Mouse (Mus musculus): ENCODE measurements around the gene Chrm1.
"Not testable (repeated sequence)": the region's sequence is repeated elsewhere in the genome, so short reads cannot be mapped to it uniquely, and the experiment has no call there.

The Chrm1 gene

DNA sequence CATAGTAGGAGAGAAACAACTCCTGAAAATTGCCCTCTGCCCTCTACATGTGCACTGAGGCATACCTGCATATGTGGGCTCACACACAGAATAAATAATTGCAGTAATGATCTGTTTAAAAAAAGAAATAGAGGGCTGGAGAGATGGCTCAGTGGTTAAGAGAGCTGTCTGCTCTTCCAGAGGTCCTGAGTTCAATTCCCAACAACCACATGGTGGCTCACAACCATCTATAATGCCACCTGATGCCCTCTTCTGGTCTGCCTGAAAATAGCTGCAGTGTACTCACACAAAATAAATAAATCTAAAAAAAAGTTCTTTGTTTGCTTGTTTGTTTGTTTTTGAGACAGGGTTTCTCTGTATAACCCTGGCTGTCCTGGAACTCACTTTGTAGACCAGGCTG, 55.4 kb downstream of the Chrm1 start:
- not testable (repeated sequence) for DNase-seq

DNA sequence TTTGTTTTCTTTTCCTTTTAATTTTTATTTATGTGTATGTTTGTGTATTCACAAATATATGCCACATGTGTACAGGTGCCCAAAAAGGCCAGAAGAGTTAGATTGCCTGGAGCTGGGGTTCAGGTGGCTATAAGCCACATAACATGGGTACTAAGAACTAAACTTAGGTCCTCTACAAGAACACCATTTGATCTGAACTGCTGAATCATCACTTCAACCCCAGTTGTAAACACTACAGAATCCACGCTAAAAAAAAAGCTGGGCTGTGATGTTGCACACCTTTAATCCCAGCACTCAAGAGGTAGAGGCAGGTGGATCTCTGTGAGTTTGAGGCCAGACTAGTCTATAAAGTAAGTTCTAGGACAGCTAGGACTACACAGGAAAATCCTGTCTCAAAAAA, 57.8 kb downstream of the Chrm1 start:
- DNase-seq, result no peak

DNA sequence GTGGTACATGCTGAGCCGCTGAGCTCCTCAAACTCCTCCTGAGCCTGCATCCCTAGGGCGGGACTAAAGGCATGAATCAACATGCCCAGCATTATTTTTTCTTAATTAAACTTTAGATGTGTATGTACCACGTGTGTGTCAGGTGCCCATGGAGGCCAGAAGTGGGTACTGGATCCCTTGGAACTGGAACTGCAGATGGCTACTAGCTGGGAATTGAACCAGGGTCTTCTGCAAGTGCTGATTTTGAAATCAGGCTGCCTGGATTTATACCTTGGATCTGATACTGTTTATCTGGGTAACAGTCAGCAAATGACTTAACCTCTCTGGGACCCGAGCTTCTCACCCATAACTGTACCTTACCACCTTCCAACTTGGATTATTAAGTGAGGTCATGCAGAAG, 58.4 kb downstream of the Chrm1 start:
- no peak for DNase-seq

DNA sequence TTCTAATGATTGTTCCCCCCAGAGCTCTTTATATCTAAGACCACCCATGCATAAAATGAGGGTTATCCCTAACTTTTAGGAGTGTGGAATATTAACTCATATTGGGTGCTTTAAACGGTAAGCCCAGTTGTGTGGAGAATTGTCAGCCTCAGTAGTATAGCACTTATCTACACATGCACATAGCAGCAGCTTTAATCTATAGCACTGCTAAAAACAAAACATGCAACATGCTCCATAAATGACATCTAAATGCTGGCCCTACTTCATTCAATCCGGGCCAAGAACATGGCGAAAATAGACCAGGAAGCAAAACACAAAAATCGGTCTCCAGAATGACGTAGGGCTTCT, 58.9 kb downstream of the Chrm1 start:
- no peak for DNase-seq

DNA sequence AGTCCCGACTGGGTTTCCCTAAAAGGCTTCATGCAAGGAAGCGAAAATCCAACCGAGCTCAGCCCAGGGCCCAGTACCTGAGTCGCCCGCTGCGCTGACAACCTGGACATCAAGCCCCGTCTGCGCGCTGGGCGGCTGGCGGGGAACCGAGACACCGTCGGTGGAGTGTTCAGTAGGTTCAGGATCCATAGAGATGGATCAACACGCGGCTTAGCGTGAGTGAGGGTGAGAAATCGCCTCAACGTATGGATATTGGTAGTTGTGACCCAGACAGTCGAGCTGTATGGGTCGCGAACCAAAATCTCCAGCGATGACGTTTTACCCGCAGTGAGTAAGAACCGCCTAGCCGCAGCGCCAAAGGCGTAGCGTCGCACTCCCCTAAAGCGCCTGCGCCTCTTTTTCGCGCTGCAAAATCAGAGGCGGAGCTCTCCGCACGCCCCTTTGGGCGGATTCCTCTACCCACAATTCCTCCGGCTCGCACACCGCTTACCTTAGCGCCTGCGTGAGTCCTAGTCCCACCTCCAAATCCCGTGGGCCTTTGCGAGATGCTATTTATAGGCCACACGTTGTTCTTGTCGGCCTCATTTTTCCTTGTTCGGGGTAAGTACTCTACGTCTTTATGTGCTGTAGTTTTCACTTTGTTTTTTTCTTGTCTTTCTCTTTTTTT, 59.5 kb downstream of the Chrm1 start, which contains the start of gene Slc3a2:
Gene Slc3a2, minus strand, starts transcription at position 463 of the 667 bp plus-strand sequence.
- peak; percentile 98 for DNase-seq

DNA sequence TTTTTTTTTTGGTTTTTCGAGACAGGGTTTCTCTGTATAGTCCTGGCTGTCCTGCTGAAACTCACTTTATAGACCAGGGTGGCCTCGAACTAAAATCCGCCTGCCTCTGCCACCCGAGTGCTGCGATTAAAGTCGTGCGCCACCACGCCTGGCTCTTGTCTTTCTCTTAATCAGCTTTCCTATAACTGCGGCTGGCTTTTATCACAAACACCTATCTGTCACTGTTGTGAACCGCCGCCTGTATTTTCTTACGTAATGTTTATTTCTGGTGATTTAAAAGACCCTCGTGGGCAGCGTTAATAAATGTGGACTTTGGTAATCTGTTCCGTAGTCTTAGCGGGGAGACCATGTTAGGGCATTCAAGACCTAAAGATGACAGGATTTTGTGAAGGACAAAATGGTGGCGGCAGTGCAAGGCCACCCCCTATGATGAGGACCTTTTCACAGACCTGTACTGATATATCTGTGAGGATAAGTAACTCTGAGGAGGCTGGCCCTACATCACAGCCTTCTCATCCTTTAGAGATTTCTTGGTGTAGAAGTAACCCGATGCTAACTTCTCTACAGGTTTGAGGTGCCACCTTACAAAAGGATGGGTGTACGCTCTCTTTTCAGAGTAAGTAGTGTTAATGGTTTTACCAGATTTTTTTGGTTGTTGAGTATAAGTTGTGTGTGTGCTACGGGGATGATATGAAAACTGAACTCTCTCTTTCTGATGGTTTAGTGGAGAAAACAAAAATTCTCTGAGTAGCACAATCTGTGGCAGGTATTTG, 60.2 kb downstream of the Chrm1 start:
- no peak for DNase-seq

DNA sequence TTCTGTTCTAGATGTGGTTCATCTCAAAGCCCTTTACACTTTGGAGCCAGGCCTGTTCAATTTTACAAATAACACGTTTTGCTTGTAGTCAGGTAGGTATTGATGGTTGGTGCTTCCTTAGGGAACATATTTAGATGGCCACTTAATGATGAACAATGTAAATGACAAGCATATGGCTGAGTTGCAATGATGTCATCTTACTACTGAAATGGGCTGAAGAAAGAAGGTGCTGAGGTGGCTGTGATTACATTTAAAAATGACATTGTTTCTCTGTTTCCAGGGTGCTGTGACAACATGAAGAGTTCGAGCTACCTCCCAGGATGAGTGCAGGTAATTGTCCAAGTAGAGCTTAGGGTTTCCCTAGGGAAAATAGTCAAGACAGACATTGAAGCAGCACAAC, 60.8 kb downstream of the Chrm1 start:
- no peak for DNase-seq

DNA sequence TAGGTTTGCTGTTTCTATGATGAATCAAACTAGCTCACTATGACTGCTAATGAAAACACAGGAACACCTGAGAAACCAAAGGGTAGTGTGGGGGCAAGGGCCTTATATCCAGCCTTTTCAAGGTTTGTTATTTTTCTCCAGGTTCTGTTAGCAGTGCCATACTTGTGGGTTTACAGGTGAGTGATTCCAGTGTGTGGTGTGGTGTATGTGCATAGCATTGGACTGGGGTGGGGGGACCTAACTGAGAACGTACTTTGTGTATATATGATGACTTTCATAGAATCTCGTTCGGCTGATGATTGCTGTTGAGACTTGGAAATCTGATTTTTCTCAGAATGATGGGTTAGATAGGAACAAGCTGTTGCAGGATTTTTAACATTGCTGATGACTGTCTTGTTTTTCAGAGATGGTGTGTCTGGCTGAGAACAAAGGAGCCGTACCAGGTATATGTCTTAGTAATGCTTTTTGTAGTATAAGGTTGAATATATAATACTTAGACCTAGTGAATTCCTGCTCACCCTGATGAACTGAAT, 61.6 kb downstream of the Chrm1 start:
- no peak for DNase-seq

DNA sequence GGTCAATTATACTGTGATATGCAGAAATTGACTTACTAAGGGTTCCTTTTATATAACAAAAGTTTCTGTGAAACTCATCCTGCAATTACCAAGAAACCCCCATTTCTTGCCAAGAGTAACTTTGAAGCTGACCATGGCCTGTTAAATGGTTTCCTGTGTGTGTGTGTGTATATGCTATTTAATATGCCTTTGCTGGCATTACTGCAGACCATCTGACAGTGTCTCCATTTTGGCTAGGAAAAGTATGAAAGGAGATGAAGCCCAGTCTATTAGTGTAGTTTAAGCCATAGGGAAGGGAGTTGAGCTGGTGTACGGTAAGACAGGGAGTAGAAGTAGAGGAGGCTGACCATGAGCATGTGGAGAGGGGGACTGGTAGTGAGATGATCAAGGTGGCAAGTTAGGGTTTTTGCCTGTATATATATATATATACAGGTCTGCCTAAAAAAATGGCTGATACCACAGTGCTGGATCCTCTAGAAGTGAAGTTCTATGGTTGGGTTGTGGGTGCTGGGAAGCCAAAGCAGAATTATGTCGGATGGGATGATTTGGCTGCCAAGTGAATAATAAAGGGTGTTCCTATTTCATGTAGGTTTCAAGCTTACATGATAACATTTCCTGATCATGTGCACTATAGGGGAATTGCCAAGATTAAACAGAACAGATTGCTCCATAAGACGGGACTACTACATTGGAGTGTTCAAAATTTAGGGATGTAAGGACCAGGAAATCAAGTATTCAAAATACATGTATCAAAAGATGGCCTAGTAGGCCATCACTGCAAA, 63.2 kb downstream of the Chrm1 start:
- no peak for DNase-seq

DNA sequence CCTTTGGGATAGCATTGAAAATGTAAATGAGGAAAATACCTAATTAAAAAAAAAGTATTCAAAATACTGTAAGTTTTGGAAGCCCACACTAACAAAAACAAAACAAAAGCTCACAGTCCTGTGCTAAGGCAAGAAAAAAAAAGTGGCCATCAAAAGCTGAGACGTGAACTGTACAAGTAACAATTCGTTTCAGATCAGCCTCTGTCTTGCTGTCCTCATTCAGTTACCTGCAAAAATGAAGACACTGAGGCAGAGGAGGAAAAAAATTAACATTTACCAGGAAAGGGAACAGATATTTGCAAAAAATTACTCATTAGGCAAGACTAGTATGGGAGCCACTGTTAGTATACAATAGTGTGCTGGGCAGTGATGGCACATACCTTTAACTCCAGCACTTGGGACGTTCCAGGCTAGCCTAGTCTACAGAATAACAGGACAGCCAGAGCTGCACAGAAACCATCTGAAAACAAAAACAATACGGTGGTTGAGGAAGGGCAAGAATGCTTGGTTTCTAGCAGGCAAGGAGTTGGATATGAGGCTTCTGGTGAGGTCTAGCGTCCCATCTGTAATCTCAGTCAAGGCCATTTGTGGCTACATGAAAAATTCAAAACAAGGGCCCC, 64.0 kb downstream of the Chrm1 start:
- DNase-seq, result no peak

DNA sequence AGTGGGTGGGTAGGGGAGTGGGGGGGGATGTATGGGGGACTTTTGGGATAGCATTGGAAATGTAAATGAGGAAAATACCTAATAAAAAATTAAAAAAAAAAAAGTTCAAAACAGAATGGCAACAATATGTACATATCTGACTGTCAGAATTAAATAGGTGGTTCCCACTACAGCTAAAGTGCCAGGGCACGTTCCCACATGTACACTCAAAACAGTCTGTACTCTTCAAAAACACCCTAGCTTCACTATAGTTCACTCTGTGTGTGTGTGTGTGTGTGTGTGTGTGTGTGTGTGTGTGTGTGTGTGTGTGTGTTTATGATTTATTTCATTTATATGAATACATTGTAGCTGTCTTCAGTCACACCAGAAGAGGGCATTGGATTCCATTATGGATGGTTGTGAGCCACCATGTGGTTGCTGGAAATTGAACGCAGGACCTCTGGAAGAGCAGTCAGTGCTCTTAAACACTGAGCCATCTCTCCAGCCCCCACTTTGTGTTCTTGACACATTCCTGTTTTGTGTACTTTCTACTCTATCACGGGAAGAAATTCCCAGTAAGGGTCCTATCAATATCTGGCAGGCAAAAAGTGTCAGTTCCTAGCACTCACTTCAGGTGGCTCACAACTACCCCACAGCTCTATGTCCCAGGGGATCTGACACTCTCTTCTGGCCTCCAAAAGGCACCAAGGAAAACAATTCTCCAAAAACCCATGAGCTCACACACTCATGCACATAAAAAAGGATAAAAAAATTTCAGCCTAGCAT, 64.9 kb downstream of the Chrm1 start:
- not testable (repeated sequence) for DNase-seq

Measured in lung, adult 18-20 months (tissue).